Mouse (Mus musculus) heart, embryonic 14.5 days (tissue): ENCODE data around the gene Disp3. TPM values are rescaled to one million over a fixed set of nuclear protein-coding genes. Genes with fewer than 3 reads are reported as not detected.

Source experiments
- ATAC-seq: fragments of 200-750 bp; cut with Nextera tagmentation; 2 replicates; pipeline ENCODE4 v1.8.0; 2017; ENCODE audit warnings: low read depth, moderate TSS enrichment; ENCODE audit not compliant: insufficient number of reproducible peaks, insufficient read depth, low FRiP score
- H3K27ac ChIP-seq, 2 experiments: fragments of 200-500 bp in 1 of 2; fragments of 300-500 bp in 1 of 2; sonication (generic) in 1 of 2; replicated peaks in 1 of 2; 2 replicates each; pipeline ENCODE4 v1.5.1; 2012 to 2014; ENCODE audit warnings: low read depth in 2 of 2, low read length in 2 of 2, control low read depth in 1 of 2, mild to moderate bottlenecking in 1 of 2, mixed read lengths in 1 of 2; ENCODE audit not compliant: control insufficient read depth in 1 of 2, insufficient read depth in 1 of 2
- H3K27me3 ChIP-seq: fragments of 300-500 bp; sonication (generic); 2 replicates; pipeline ENCODE4 v1.6.1; 2014; ENCODE audit warnings: mild to moderate bottlenecking, low read length, control low read depth; ENCODE audit not compliant: control insufficient read depth, insufficient read depth
- H3K36me3 ChIP-seq: fragments of 300-500 bp; sonication (generic); 2 replicates; pipeline ENCODE4 v1.6.1; 2014; ENCODE audit warnings: mild to moderate bottlenecking, control low read depth, low read length, mixed read lengths; ENCODE audit not compliant: control insufficient read depth, insufficient read depth
- H3K4me1 ChIP-seq, 2 experiments: fragments of 200-500 bp in 1 of 2; fragments of 300-500 bp in 1 of 2; sonication (generic) in 1 of 2; 2 replicates each; pipeline ENCODE4 v1.6.1; 2012 to 2014; ENCODE audit warnings: low read length in 2 of 2, control low read depth in 1 of 2, mixed read lengths in 1 of 2; ENCODE audit not compliant: control insufficient read depth in 2 of 2, insufficient read depth in 2 of 2
- H3K4me2 ChIP-seq: fragments of 300-500 bp; sonication (generic); 2 replicates; pipeline ENCODE4 v1.6.1; 2014; ENCODE audit warnings: mild to moderate bottlenecking, low read length
- H3K4me3 ChIP-seq, 2 experiments: fragments of 200-500 bp in 1 of 2; fragments of 300-500 bp in 1 of 2; sonication (generic) in 1 of 2; 2 replicates each; pipeline ENCODE4 v1.5.1; 2012 to 2014; ENCODE audit warnings: low read length in 2 of 2, mild to moderate bottlenecking in 2 of 2, control low read depth in 1 of 2, low read depth in 1 of 2, moderate library complexity in 1 of 2; ENCODE audit not compliant: control insufficient read depth in 1 of 2, insufficient read depth in 1 of 2
- H3K9ac ChIP-seq: fragments of 300-500 bp; sonication (generic); 2 replicates; pipeline ENCODE4 v1.6.1; 2014; ENCODE audit warnings: mild to moderate bottlenecking, low read length
- H3K9me3 ChIP-seq: fragments of 300-500 bp; sonication (generic); 2 replicates; pipeline ENCODE4 v1.6.1; 2016; ENCODE audit warnings: low read length, control low read depth; ENCODE audit not compliant: control insufficient read depth
- WGBS: fragments of 180-500 bp; shearing (Covaris S2); extraction: QIAGEN DNeasy Blood & Tissue Kit; methylation state at CpG from one replicate; pipeline ENCODE4 v1.1.7; 2014; 5-methylcytosine and 5-hydroxymethylcytosine counted together
- polyA plus RNA-seq: library from polyadenylated mRNA; unstranded; fragments of >200 nt; fragmentation: Nextera tagmentation; extraction: Ambion mirVana; gene quantifications from 2 replicates; pipeline ENCODE4 v1.2.1, GENCODE M21; 2014

Disp3 gene
- polyA plus RNA-seq, 1 experiment from 2014 or later, result 0.04 TPM

DNA sequence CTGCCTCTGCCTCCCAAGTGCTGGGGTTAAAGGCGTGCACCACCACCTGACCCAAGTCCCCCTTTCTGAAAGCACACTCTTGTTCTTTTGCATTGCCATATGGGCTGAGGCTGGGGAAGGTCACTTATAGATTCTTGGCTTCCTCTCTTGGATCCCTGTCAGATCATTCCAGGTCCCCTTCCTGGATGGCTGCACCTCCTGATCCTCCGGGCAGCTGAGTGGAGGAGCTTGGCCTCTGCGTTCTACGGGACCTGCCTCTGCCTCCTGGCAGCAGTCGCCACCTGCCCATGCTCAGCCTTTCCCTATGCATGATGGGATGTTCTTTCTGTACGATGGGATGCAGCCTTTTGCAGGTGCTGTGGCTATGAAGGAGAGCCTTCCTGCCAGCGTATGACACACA, 23.1 kb upstream of the Disp3 start:
- Histone ChIP-seq H3K4me1 (peaks cover 2 to 5% of the 10 kb centered on the region in 2 experiments; a peak in 2 of 4 replicates), H3K9me3 (no peaks in the 10 kb centered on the region), H3K4me3 (no peak overlapping the region), H3K36me3 (no peaks in the 10 kb centered on the region), H3K27ac (no peak overlapping the region), H3K27me3 (0 out of 2 replicates have a peak, but pooled peaks cover 5% of the 10 kb centered on the region), H3K9ac (no peak overlapping the region), H3K4me2 (no peak overlapping the region)
- 74% methylated on average over 7 of the region's 7 CpGs for WGBS
- no peak for ATAC-seq

DNA sequence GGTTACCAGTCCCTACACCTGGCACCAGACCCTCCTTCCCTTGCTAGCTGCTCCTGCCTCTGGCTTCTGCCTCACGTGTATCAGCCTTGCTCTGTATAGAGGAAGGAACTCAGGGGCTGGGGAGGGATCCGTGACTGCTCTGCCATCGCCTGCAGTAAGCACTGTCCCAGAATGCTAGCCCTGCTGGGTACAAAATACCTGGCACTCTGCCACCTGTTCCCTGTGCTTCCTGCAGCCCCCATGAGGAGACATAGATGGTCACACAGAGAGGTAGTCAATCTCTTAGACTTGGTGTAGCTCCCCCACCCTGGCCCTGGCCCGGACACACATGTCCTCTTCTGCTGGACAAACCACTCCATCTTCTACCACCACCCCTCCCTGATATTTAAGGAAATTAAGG, 22.4 kb upstream of the Disp3 start:
- no peak overlapping the region for H3K27ac ChIP-seq
- H3K9me3 ChIP-seq, result no peaks in the 10 kb centered on the region
- no peak overlapping the region for H3K4me3 ChIP-seq
- H3K4me2 ChIP-seq, result no peak overlapping the region
- peaks cover 2 to 5% of the 10 kb centered on the region in 2 experiments; a peak in 2 of 4 replicates for H3K4me1 ChIP-seq
- no peak overlapping the region for H3K9ac ChIP-seq
- no peak for ATAC-seq
- WGBS, result 48% methylated on average over 4 of the region's 4 CpGs
- no peaks in the 10 kb centered on the region for H3K36me3 ChIP-seq
- H3K27me3 ChIP-seq, result no peaks in the 10 kb centered on the region

DNA sequence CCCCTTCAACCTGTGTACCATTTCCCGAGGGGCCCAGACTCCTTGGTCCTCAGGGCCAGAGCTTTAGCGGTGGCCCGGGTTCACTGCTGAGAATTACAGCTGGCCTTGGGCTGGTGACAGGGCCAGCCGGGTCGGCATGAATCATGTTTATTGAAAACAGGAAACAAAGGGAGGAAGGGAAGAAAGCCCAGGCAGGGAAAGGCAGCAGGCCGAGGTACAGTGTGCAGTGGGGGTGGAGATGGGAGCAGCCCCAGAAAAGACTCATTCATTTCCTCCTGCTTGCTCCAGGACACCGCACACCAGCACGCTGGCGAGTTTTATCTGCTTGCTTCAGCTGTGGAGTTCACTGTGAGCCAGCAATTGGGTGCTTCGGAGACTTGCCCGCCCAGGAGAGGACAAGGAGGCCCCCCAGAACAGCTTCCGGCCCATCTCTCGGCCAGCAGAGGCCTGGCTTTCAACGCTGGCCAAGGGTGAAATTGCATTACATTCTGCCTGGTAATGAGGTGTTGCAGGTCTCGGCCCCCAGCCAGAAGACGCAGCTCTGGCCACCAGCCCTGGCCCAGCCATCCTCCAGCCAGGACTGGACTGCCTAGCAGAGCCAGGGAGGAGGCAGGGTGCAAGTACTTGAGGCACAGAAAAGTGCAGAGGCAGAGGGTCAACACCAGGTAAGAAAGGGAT, 18.8 kb upstream of the Disp3 start:
- no peak overlapping the region for H3K27ac ChIP-seq
- no peak overlapping the region for H3K9ac ChIP-seq
- H3K36me3 ChIP-seq, result no peaks in the 10 kb centered on the region
- H3K9me3 ChIP-seq, result no peaks in the 10 kb centered on the region
- H3K27me3 ChIP-seq, result no peaks in the 10 kb centered on the region
- 36% methylated on average over 16 of the region's 16 CpGs for WGBS
- ATAC-seq, result no peak
- H3K4me3 ChIP-seq, result no peak overlapping the region
- no peak overlapping the region for H3K4me2 ChIP-seq
- H3K4me1 ChIP-seq, result peaks cover 0 to 2% of the 10 kb centered on the region in 2 experiments; a peak in 1 of 4 replicates

DNA sequence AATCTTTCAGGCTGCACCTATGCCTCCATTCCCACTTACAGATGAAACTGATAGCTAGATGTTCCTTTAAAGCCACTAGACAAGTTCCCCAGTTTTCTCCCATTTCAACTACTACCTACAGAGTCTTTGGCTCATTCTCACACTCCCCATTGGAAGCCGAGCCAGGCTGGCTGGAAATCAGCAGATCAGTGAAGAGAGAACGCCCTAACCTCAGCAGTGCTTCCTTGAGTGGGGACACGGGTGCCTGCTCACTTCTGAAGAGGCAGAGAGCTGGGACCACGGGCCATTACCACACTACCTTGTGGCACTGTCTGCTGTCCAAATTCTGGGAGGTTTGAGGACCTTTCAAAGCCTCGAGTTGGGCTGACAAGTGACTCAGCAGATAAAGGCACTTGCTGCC, 11.0 kb upstream of the Disp3 start:
- ATAC-seq, result no peak
- Histone ChIP-seq H3K36me3 (no peaks in the 10 kb centered on the region), H3K9me3 (no peaks in the 10 kb centered on the region), H3K27ac (no peak overlapping the region), H3K27me3 (no peaks in the 10 kb centered on the region), H3K4me2 (no peak overlapping the region), H3K9ac (no peak overlapping the region), H3K4me1 (no peaks in the 10 kb centered on the region), H3K4me3 (no peak overlapping the region)
- 48% methylated on average over 5 of the region's 5 CpGs for WGBS

DNA sequence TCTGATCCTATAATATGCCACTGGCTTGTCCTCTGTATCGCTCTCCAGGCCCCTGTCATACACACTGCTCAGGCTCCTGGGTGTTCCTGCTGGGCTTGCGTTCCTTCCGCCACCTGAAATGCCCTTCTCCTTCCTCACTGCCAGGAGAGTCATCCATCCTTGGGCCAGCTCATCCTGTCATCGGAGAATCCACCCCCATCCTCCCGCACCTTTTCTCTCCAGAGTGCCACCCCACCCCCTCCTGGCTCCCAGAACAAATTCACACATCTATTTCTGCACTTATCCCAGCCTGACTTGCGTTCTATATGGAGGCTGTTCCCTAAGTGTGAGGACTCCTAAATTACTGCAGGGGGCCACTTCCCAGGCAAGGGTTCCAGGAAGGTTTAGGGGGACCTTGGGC, 9.9 kb upstream of the Disp3 start:
- 64% methylated on average over 6 of the region's 6 CpGs for WGBS

DNA sequence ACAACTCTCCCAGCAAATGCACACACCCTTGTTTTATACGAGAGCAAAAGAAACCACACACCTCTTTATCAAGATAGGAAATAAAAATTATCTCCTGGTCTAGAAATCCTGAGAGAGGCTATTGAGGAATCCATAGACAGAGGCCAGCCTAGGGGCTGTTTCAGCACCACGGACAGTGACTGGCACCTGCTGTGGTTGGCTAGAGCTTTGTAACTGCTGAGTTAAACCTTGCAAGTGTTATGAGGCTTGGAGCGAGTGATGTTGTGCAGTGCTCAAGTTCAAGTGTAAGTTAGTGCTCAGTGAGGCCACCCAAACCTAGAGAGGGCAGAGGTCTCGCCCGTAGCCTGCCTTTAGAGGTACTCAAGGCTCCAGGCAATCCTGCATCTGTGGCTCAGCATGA, 5.6 kb upstream of the Disp3 start:
- Histone ChIP-seq H3K4me3 (no peak overlapping the region), H3K4me2 (no peak overlapping the region), H3K36me3 (no peaks in the 10 kb centered on the region), H3K27ac (no peak overlapping the region), H3K9ac (no peak overlapping the region), H3K27me3 (peaks cover 8% of the 10 kb centered on the region), H3K9me3 (no peaks in the 10 kb centered on the region), H3K4me1 (no peaks in the 10 kb centered on the region)
- WGBS, result 4% methylated on average over 5 of the region's 5 CpGs
- no peak for ATAC-seq

More for the DNA sequence above, 9.9 kb upstream of the Disp3 start:
- no peak for ATAC-seq
- Histone ChIP-seq H3K4me3 (no peak overlapping the region), H3K4me1 (no peaks in the 10 kb centered on the region), H3K9ac (no peak overlapping the region), H3K4me2 (no peak overlapping the region), H3K27ac (no peak overlapping the region), H3K27me3 (no peaks in the 10 kb centered on the region), H3K9me3 (no peaks in the 10 kb centered on the region), H3K36me3 (no peaks in the 10 kb centered on the region)

DNA sequence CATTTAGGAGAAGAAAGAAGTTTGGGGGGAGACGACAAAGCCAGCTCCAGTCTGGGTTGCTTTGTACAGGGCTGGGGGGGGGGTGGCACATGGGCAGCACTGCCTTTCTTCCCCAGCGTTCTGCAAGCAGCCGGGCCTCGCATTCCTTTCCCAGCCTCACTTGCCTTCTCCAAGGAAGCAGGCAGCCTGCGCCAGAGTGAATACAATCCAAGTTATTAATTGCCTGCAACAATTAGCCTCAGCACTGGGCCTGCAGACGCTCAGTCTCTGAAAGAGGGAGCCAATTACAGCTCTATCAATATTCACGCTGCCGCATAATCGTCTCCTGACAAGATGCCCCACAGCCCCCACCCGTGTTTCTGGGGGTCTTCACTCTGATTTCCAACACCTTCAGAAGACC, 4.1 kb upstream of the Disp3 start:
- Histone ChIP-seq H3K36me3 (no peaks in the 10 kb centered on the region), H3K27ac (no peak overlapping the region), H3K4me2 (no peak overlapping the region), H3K9ac (no peak overlapping the region), H3K27me3 (peaks cover 23% of the 10 kb centered on the region), H3K9me3 (no peaks in the 10 kb centered on the region), H3K4me1 (peaks cover 0 to 5% of the 10 kb centered on the region in 2 experiments; a peak in 2 of 4 replicates), H3K4me3 (no peak overlapping the region)
- no peak for ATAC-seq
- WGBS, result 63% methylated on average over 10 of the region's 10 CpGs

DNA sequence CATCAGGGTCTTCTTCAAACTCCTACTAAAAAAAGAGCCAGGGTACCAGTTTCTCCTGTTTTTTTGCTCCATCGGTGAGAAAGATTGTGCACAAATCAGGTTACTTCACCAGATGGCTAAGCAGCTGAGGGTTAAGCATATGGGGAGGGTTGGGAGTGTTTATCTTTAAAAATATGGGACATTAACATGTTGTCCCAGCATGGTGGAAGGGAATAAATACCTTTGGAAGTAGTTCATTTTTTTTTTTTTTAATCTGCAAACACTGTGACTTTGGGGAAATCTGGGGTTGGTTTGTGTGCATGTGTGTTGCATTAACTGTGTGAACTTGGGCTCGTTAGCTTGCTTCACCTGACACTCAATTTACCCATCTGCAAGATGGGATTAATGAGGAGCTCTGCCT, 3.3 kb upstream of the Disp3 start:
- peaks cover 0 to 5% of the 10 kb centered on the region in 2 experiments; a peak in 2 of 4 replicates for H3K4me1 ChIP-seq
- no peak overlapping the region for H3K4me3 ChIP-seq

More for the DNA sequence above, 3.3 kb upstream of the Disp3 start:
- H3K36me3 ChIP-seq, result no peaks in the 10 kb centered on the region
- no peaks in the 10 kb centered on the region for H3K9me3 ChIP-seq
- H3K4me2 ChIP-seq, result no peak overlapping the region
- 67% methylated on average over 2 of the region's 2 CpGs for WGBS
- ATAC-seq, result no peak
- no peak overlapping the region for H3K9ac ChIP-seq
- H3K27ac ChIP-seq, result no peak overlapping the region
- peaks cover 31% of the 10 kb centered on the region for H3K27me3 ChIP-seq
